Mouse (Mus musculus) hindbrain, embryonic 11.5 days (tissue): ENCODE results near the gene Elmo1. TPM values are rescaled to one million over a fixed set of nuclear protein-coding genes. Genes with fewer than 3 reads are reported as not detected.

ENCODE experiments used
- ATAC-seq: fragments of 200-750 bp; cut with Nextera tagmentation; 2 replicates; pipeline ENCODE4 v1.8.0; 2017; ENCODE audit warnings: mild to moderate bottlenecking, moderate TSS enrichment, moderate library complexity; ENCODE audit not compliant: low FRiP score
- DNase-seq: peaks from one replicate; pipeline ENCODE4 v3.0.0-alpha.2; 2015; ENCODE audit warnings: low spot score
- H3K27ac ChIP-seq: fragments of 300-500 bp; sonication (generic); 2 replicates; pipeline ENCODE4 v1.5.1; 2014; ENCODE audit warnings: mild to moderate bottlenecking, low read depth, low read length
- H3K27me3 ChIP-seq: fragments of 300-500 bp; sonication (generic); 2 replicates; pipeline ENCODE4 v1.6.1; 2014; ENCODE audit warnings: mild to moderate bottlenecking, low read length, moderate library complexity, mixed read lengths; ENCODE audit not compliant: control insufficient read depth, insufficient read depth
- H3K36me3 ChIP-seq: fragments of 300-500 bp; sonication (generic); 2 replicates; pipeline ENCODE4 v1.6.1; 2014; ENCODE audit warnings: mild to moderate bottlenecking, low read length, moderate library complexity, mixed read lengths; ENCODE audit not compliant: control insufficient read depth, insufficient read depth
- H3K4me1 ChIP-seq: fragments of 300-500 bp; sonication (generic); replicated peaks from 2 replicates; pipeline ENCODE4 v1.6.1; 2014; ENCODE audit warnings: low read length, mixed read lengths; ENCODE audit not compliant: control insufficient read depth, insufficient read depth
- H3K4me2 ChIP-seq: fragments of 300-500 bp; sonication (generic); replicated peaks from 2 replicates; pipeline ENCODE4 v1.6.1; 2014; ENCODE audit warnings: mild to moderate bottlenecking, low read depth, low read length
- H3K4me3 ChIP-seq: fragments of 300-500 bp; sonication (generic); 2 replicates; pipeline ENCODE4 v1.5.1; 2014; ENCODE audit warnings: low read depth, low read length
- H3K9ac ChIP-seq: fragments of 300-500 bp; sonication (generic); 2 replicates; pipeline ENCODE4 v1.6.1; 2014; ENCODE audit warnings: low read depth, low read length
- H3K9me3 ChIP-seq: fragments of 300-500 bp; sonication (generic); 2 replicates; pipeline ENCODE4 v1.6.1; 2016; ENCODE audit warnings: low read length; ENCODE audit not compliant: control insufficient read depth
- whole genome bisulfite sequencing: fragments of 180-500 bp; shearing (Covaris S2); extraction: QIAGEN DNeasy Blood & Tissue Kit; methylation state at CpG from one replicate; pipeline ENCODE4 v1.1.7; 2014; 5-methylcytosine and 5-hydroxymethylcytosine counted together
- polyA plus RNA-seq: library from polyadenylated mRNA; unstranded; fragments of >200 nt; fragmentation: Nextera tagmentation; extraction: Ambion mirVana; gene quantifications from 2 replicates; pipeline ENCODE4 v1.2.1, GENCODE M21; 2014

Gene Elmo1
- polyA plus RNA-seq, 1 experiment from 2014 or later, result 22.9 TPM

DNA sequence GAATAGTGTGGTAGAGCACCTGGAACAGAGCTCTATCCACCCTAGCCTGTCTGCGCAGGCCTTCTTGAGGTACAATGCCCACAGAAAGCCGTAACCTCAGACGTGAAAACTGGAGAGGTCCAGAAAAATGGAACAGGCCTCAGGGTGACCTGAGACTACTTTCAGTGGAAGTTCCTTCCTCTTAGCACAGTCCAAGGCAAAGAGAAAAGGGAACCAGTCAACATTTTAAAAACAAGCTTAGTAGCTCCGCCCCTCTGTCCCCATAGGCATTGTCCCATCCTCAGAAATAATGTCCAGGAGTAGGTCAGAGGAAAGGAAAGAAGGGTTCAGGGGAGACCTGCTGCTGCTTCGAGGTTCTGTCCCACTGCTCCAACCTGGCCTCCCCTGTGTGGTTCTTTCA, 90.3 kb downstream of the Elmo1 start:
- Histone ChIP-seq H3K9ac (no peak overlapping the region), H3K27ac (no peak overlapping the region), H3K27me3 (no peaks in the 10 kb centered on the region), H3K9me3 (no peaks in the 10 kb centered on the region), H3K4me3 (no peak overlapping the region), H3K36me3 (no peaks in the 10 kb centered on the region), H3K4me1 (no peaks in the 10 kb centered on the region), H3K4me2 (no peak overlapping the region)
- DNase-seq (no peak), ATAC-seq (no peak)
- WGBS, result 93% methylated on average over 5 of the region's 5 CpGs

GRCm38 (mm10) chr13:20181321-20181720, 90.9 kb downstream of the Elmo1 start:
- Histone ChIP-seq H3K9ac (no peak overlapping the region), H3K4me1 (no peaks in the 10 kb centered on the region), H3K9me3 (no peaks in the 10 kb centered on the region), H3K4me2 (no peak overlapping the region), H3K27ac (no peak overlapping the region), H3K27me3 (no peaks in the 10 kb centered on the region), H3K36me3 (no peaks in the 10 kb centered on the region), H3K4me3 (no peak overlapping the region)
- ATAC-seq (no peak), DNase-seq (no peak)
- 82% methylated on average over 4 of the region's 4 CpGs for WGBS

- no peaks in the 10 kb centered on the region for H3K36me3 ChIP-seq
- H3K9me3 ChIP-seq, result no peaks in the 10 kb centered on the region
- no peak overlapping the region for H3K4me3 ChIP-seq
- ATAC-seq (no peak; the same call in 1 of the 2 replicates), DNase-seq (no peak)
- H3K9ac ChIP-seq, result no peak overlapping the region
- no peaks in the 10 kb centered on the region for H3K27me3 ChIP-seq
- H3K4me2 ChIP-seq, result no peak overlapping the region
- no peak overlapping the region for H3K27ac ChIP-seq
- 49% methylated on average over 6 of the region's 6 CpGs for WGBS
- no peaks in the 10 kb centered on the region for H3K4me1 ChIP-seq
Measured at GRCm38 (mm10) chr13:20182239-20182825, 91.9 kb downstream of the Elmo1 start.

- ATAC-seq, result peak; percentile 43; the same call in 1 of the 2 replicates
- Histone ChIP-seq H3K9me3 (no peaks in the 10 kb centered on the region), H3K4me1 (no peaks in the 10 kb centered on the region), H3K27ac (0 out of 2 replicates have a peak overlapping the region, but pooled peaks have one; percentile 32), H3K4me2 (no peak overlapping the region), H3K27me3 (no peaks in the 10 kb centered on the region), H3K9ac (no peak overlapping the region), H3K4me3 (no peak overlapping the region), H3K36me3 (no peaks in the 10 kb centered on the region)
- WGBS, result 11% methylated on average over 9 of the region's 9 CpGs
- peak; percentile 14 for DNase-seq
Measured at GRCm38 (mm10) chr13:20183512-20184238, 93.3 kb downstream of the Elmo1 start.

GRCm38 (mm10) chr13:20184239-20185033, 94.0 kb downstream of the Elmo1 start:
- no peak overlapping the region for H3K4me2 ChIP-seq
- no peak overlapping the region for H3K4me3 ChIP-seq
- no peaks in the 10 kb centered on the region for H3K4me1 ChIP-seq
- no peak overlapping the region for H3K9ac ChIP-seq
- no peaks in the 10 kb centered on the region for H3K36me3 ChIP-seq
- DNase-seq (no peak), ATAC-seq (no peak)
- no peak overlapping the region for H3K27ac ChIP-seq
- WGBS, result 75% methylated on average over 13 of the region's 13 CpGs
- H3K27me3 ChIP-seq, result no peaks in the 10 kb centered on the region
- no peaks in the 10 kb centered on the region for H3K9me3 ChIP-seq

DNA sequence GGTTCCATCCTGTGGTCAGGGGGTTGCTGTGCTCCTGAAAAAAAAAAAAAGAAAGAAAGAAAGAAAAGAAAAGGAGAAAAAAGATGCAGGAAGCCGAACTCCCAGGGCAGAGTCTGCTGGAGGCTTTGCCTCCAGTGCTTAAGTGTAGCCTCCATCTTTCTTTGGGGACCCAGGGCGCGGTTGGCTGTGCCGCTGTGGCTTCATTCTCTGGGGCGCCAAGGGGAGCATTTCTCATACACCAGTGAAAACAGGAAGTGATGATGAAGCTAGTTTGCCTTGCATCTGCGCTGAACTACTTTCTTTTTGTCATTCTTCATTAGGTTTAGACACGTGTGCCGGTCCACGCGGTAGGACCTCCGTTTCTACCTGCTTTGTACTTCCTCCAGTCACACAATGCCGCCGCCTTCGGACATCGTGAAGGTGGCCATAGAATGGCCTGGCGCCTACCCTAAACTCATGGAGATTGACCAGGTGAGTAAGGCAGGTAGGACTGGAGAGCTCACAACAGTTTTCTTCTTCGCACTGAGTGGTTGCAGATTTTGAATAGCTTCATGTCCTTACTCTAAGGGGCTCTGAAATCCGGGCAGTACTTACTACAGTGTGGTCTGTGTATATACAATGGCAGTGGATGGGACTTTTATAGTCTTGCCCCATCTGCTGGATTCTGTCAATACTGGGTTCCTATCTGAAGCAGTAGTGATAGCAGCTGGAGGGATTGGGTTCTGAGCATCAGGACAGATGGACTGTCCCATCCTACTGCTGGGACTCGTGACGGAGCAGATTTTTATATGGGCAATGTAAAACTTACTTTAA, 94.8 kb downstream of the Elmo1 start:
- Histone ChIP-seq H3K9ac (no peak overlapping the region), H3K27ac (no peak overlapping the region), H3K4me3 (no peak overlapping the region), H3K4me2 (no peak overlapping the region), H3K9me3 (no peaks in the 10 kb centered on the region), H3K36me3 (no peaks in the 10 kb centered on the region), H3K4me1 (no peaks in the 10 kb centered on the region), H3K27me3 (no peaks in the 10 kb centered on the region)
- ATAC-seq (no peak), DNase-seq (no peak)
- 93% methylated on average over 20 of the region's 20 CpGs for WGBS

DNA sequence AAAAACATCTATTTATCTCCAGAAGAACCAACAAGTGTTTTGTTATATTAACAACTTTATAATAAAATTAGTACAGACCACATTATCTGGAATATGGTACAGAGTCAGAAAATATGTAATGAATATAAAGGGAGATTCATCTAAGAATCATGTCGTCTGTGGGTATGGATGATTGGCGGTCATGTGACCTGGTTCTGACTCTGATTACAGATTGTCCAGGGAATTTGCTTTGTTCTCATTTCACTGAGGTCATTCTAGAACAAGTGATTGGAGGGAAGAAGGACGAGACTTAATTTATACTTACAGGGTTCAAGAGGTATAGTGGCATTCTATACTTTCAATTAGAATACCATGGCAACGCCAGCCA, 95.4 kb downstream of the Elmo1 start:
- DNase-seq, result no peak
- H3K27ac ChIP-seq, result no peak overlapping the region
- H3K9me3 ChIP-seq, result no peaks in the 10 kb centered on the region
- H3K36me3 ChIP-seq, result no peaks in the 10 kb centered on the region
- ATAC-seq, result no peak
- no peak overlapping the region for H3K9ac ChIP-seq
- H3K27me3 ChIP-seq, result no peaks in the 10 kb centered on the region
- WGBS, result 80% methylated on average over 4 of the region's 4 CpGs
- H3K4me1 ChIP-seq, result no peaks in the 10 kb centered on the region
- H3K4me2 ChIP-seq, result no peak overlapping the region
- no peak overlapping the region for H3K4me3 ChIP-seq

- ATAC-seq, result no peak
- no peaks in the 10 kb centered on the region for H3K9me3 ChIP-seq
Measured at GRCm38 (mm10) chr13:20187647-20188046, 97.3 kb downstream of the Elmo1 start.

More at GRCm38 (mm10) chr13:20187647-20188046, 97.3 kb downstream of the Elmo1 start:
- Histone ChIP-seq H3K9ac (no peak overlapping the region), H3K4me1 (no peaks in the 10 kb centered on the region), H3K27me3 (no peaks in the 10 kb centered on the region), H3K4me2 (no peak overlapping the region), H3K36me3 (no peaks in the 10 kb centered on the region), H3K27ac (no peak overlapping the region), H3K4me3 (no peak overlapping the region)
- DNase-seq, result no peak
- WGBS, result 73% methylated on average over 2 of the region's 2 CpGs
